Mouse (Mus musculus): Measurements from ENCODE around the gene Nub1. TPM values are rescaled to one million over a fixed set of nuclear protein-coding genes. Genes with fewer than 3 reads are reported as not detected.

Nub1 gene
- polyA plus RNA-seq, 1 experiment from 2014 or later: 34.5 TPM

- Histone ChIP-seq H3K9ac (replicated peaks; ENCODE audit: low read depth) (no peak overlapping the region), H3K4me1 (ENCODE audit: insufficient read depth, low read depth, low read length) (no peaks in the 10 kb centered on the region), H3K36me3 (ENCODE audit: insufficient read depth, low read length) (no peaks in the 10 kb centered on the region), H3K4me2 (replicated peaks; ENCODE audit: low read depth, low read length) (no peak overlapping the region), H3K27ac (ENCODE audit: low read length) (no peak overlapping the region), H3K9me3 (ENCODE audit: low read length) (no peaks in the 10 kb centered on the region), H3K27me3 (replicated peaks; ENCODE audit: insufficient read depth, low read length) (no peaks in the 10 kb centered on the region), H3K4me3 (ENCODE audit: low read depth, low read length) (no peak overlapping the region)
- 68% methylated on average over 7 of the region's 7 CpGs for WGBS
- DNase-seq (ENCODE audit: low spot score) (no peak), ATAC-seq (no peak)
- TF ChIP-seq EP300 (IDR thresholded peaks at IDR 0.05) (no peak), CTCF (IDR thresholded peaks at IDR 0.05) (no peak)
These were observed 35.6 kb upstream of the Nub1 start for GRCm38 (mm10) chr5:24649701-24650100.

- H3K27ac ChIP-seq (ENCODE audit: low read length): no peak overlapping the region
- WGBS: 84% methylated on average over 6 of the region's 6 CpGs
- H3K9ac ChIP-seq (replicated peaks; ENCODE audit: low read depth): no peak overlapping the region
- no peak for TF ChIP-seq EP300 (IDR thresholded peaks at IDR 0.05)
- no peak for TF ChIP-seq CTCF (IDR thresholded peaks at IDR 0.05)
- no peaks in the 10 kb centered on the region for H3K36me3 ChIP-seq (ENCODE audit: insufficient read depth, low read length)
- no peak overlapping the region for H3K4me3 ChIP-seq (ENCODE audit: low read depth, low read length)
- H3K27me3 ChIP-seq (replicated peaks; ENCODE audit: insufficient read depth, low read length): no peaks in the 10 kb centered on the region
- H3K4me1 ChIP-seq (ENCODE audit: insufficient read depth, low read depth, low read length): no peaks in the 10 kb centered on the region
- no peak overlapping the region for H3K4me2 ChIP-seq (replicated peaks; ENCODE audit: low read depth, low read length)
- ATAC-seq (no peak), DNase-seq (ENCODE audit: low spot score) (no peak)
- H3K9me3 ChIP-seq (ENCODE audit: low read length): no peaks in the 10 kb centered on the region
These were observed 34.0 kb upstream of the Nub1 start for GRCm38 (mm10) chr5:24651356-24651755.

- WGBS: 22% methylated on average over 24 of the region's 25 CpGs
- TF ChIP-seq EP300 (IDR thresholded peaks at IDR 0.05) (no peak), CTCF (IDR thresholded peaks at IDR 0.05) (peak; percentile 98)
- no peaks in the 10 kb centered on the region for H3K9me3 ChIP-seq (ENCODE audit: low read length)
- H3K4me3 ChIP-seq (ENCODE audit: low read depth, low read length): no peak overlapping the region
- no peak overlapping the region for H3K9ac ChIP-seq (replicated peaks; ENCODE audit: low read depth)
- H3K4me2 ChIP-seq (replicated peaks; ENCODE audit: low read depth, low read length): no peak overlapping the region
- no peaks in the 10 kb centered on the region for H3K27me3 ChIP-seq (replicated peaks; ENCODE audit: insufficient read depth, low read length)
- ATAC-seq: peak; percentile 75
- no peaks in the 10 kb centered on the region for H3K4me1 ChIP-seq (ENCODE audit: insufficient read depth, low read depth, low read length)
- H3K36me3 ChIP-seq (ENCODE audit: insufficient read depth, low read length): no peaks in the 10 kb centered on the region
- H3K27ac ChIP-seq (ENCODE audit: low read length): no peak overlapping the region
- peak; percentile 85 for DNase-seq (ENCODE audit: low spot score)
These were observed 33.3 kb upstream of the Nub1 start for GRCm38 (mm10) chr5:24651768-24652752.

GRCm38 (mm10) chr5:24652780-24653179 lies 32.6 kb upstream of the Nub1 start:
- Histone ChIP-seq H3K4me3 (ENCODE audit: low read depth, low read length) (no peak overlapping the region), H3K4me2 (replicated peaks; ENCODE audit: low read depth, low read length) (no peak overlapping the region), H3K27ac (ENCODE audit: low read length) (no peak overlapping the region), H3K36me3 (ENCODE audit: insufficient read depth, low read length) (no peaks in the 10 kb centered on the region), H3K9ac (replicated peaks; ENCODE audit: low read depth) (no peak overlapping the region), H3K27me3 (replicated peaks; ENCODE audit: insufficient read depth, low read length) (no peaks in the 10 kb centered on the region), H3K9me3 (ENCODE audit: low read length) (no peaks in the 10 kb centered on the region), H3K4me1 (ENCODE audit: insufficient read depth, low read depth, low read length) (no peaks in the 10 kb centered on the region)
- WGBS: 91% methylated on average over 5 of the region's 5 CpGs
- ATAC-seq (no peak), DNase-seq (ENCODE audit: low spot score) (no peak)
- TF ChIP-seq EP300 (IDR thresholded peaks at IDR 0.05) (no peak), CTCF (IDR thresholded peaks at IDR 0.05) (no peak)

- Histone ChIP-seq H3K4me1 (ENCODE audit: insufficient read depth, low read depth, low read length) (no peaks in the 10 kb centered on the region), H3K4me3 (ENCODE audit: low read depth, low read length) (no peak overlapping the region), H3K4me2 (replicated peaks; ENCODE audit: low read depth, low read length) (no peak overlapping the region), H3K27ac (ENCODE audit: low read length) (no peak overlapping the region), H3K9me3 (ENCODE audit: low read length) (no peaks in the 10 kb centered on the region), H3K36me3 (ENCODE audit: insufficient read depth, low read length) (no peaks in the 10 kb centered on the region), H3K27me3 (replicated peaks; ENCODE audit: insufficient read depth, low read length) (no peaks in the 10 kb centered on the region), H3K9ac (replicated peaks; ENCODE audit: low read depth) (no peak overlapping the region)
- 64% methylated on average over 6 of the region's 6 CpGs for WGBS
- DNase-seq (ENCODE audit: low spot score) (no peak), ATAC-seq (no peak)
- no peak for TF ChIP-seq CTCF (IDR thresholded peaks at IDR 0.05)
- TF ChIP-seq EP300 (IDR thresholded peaks at IDR 0.05): no peak
These were observed 30.8 kb upstream of the Nub1 start for GRCm38 (mm10) chr5:24654491-24654890.

GRCm38 (mm10) chr5:24657113-24657512 lies 28.2 kb upstream of the Nub1 start:
- WGBS: 39% methylated on average over 2 of the region's 2 CpGs
- Histone ChIP-seq H3K9me3 (ENCODE audit: low read length) (no peaks in the 10 kb centered on the region), H3K27me3 (replicated peaks; ENCODE audit: insufficient read depth, low read length) (no peaks in the 10 kb centered on the region), H3K4me3 (ENCODE audit: low read depth, low read length) (no peak overlapping the region), H3K36me3 (ENCODE audit: insufficient read depth, low read length) (no peaks in the 10 kb centered on the region), H3K4me2 (replicated peaks; ENCODE audit: low read depth, low read length) (no peak overlapping the region), H3K4me1 (ENCODE audit: insufficient read depth, low read depth, low read length) (no peaks in the 10 kb centered on the region), H3K9ac (replicated peaks; ENCODE audit: low read depth) (no peak overlapping the region), H3K27ac (ENCODE audit: low read length) (no peak overlapping the region)
- peak; percentile 49 for DNase-seq (ENCODE audit: low spot score)
- ATAC-seq: peak; percentile 75
- TF ChIP-seq EP300 (IDR thresholded peaks at IDR 0.05): no peak
- TF ChIP-seq CTCF (IDR thresholded peaks at IDR 0.05): no peak
